Mouse (Mus musculus) kidney, adult 2 months (tissue): ENCODE measurements around the gene Prtn3.

Experiments used
- CTCF ChIP-seq: fragments of 200-500 bp; conservative IDR thresholded peaks from 2 replicates; pipeline ENCODE4 v1.5.1; 2011; ENCODE audit warnings: low read depth, mild to moderate bottlenecking, control low read depth, low read length, moderate library complexity, mixed read lengths; ENCODE audit not compliant: insufficient read depth, insufficient read length
- POLR2A ChIP-seq: fragments of 200-500 bp; IDR thresholded peaks from one replicate; pipeline ENCODE4 v1.6.1; 2011; ENCODE audit warnings: low read depth, low read length, control low read depth

GRCm38 (mm10) chr10:79852107-79852789 lies 22.0 kb upstream of the Prtn3 start:
- TF ChIP-seq CTCF (no peak), POLR2A (no peak)
